Mouse (Mus musculus) olfactory bulb, adult 2 months (tissue): ENCODE measurements around the gene Stx8. TPM values are rescaled to one million over a fixed set of nuclear protein-coding genes. Genes with fewer than 3 reads are reported as not detected.

Source experiments
- H3K27ac ChIP-seq: fragments of 200-500 bp; 2 replicates; pipeline ENCODE4 v1.5.1; 2012; ENCODE audit warnings: low read depth, low read length; ENCODE audit not compliant: insufficient read depth
- H3K4me1 ChIP-seq: fragments of 200-500 bp; 2 replicates; pipeline ENCODE4 v1.6.1; 2012; ENCODE audit warnings: low read length; ENCODE audit not compliant: control insufficient read depth, insufficient read depth
- H3K4me3 ChIP-seq: fragments of 200-500 bp; 2 replicates; pipeline ENCODE4 v1.5.1; 2012; ENCODE audit warnings: mild to moderate bottlenecking, low read depth, low read length, moderate library complexity; ENCODE audit not compliant: insufficient read depth
- CTCF ChIP-seq: fragments of 200-500 bp; IDR thresholded peaks from 2 replicates; pipeline ENCODE4 v1.5.1; 2012; ENCODE audit warnings: low read depth, mild to moderate bottlenecking, low read length, moderate library complexity; ENCODE audit not compliant: insufficient read depth
- POLR2A ChIP-seq: fragments of 200-500 bp; IDR thresholded peaks from 2 replicates; pipeline ENCODE4 v1.6.1; 2012; ENCODE audit warnings: mild to moderate bottlenecking, low read depth, low read length, moderate library complexity; ENCODE audit not compliant: insufficient read depth
- whole genome bisulfite sequencing: fragments of 180-500 bp; shearing (Covaris S2); methylation state at CpG from one replicate; pipeline ENCODE4 v1.1.7; 2018; 5-methylcytosine and 5-hydroxymethylcytosine counted together
- polyA plus RNA-seq: library from polyadenylated mRNA; stranded (reverse); fragments of >200 nt; gene quantifications from 2 replicates; pipeline ENCODE4 v1.2.4, GENCODE M21; 2012; ENCODE audit warnings: low replicate concordance; ENCODE audit not compliant: missing spikeins, insufficient read depth, insufficient read length

Gene Stx8
- polyA plus RNA-seq, 1 experiment: not detected

GRCm38 (mm10) chr11:68113454-68114100, 147.6 kb downstream of the Stx8 start:
- 56% methylated on average over 11 of the region's 11 CpGs for WGBS

GRCm38 (mm10) chr11:68114202-68114601, 148.2 kb downstream of the Stx8 start:
- no peak overlapping the region for H3K4me3 ChIP-seq
- peaks cover 6% of the 10 kb centered on the region for H3K4me1 ChIP-seq
- 43% methylated on average over 6 of the region's 6 CpGs for WGBS
- no peak overlapping the region for H3K27ac ChIP-seq
- TF ChIP-seq POLR2A (no peak), CTCF (no peak)

More at GRCm38 (mm10) chr11:68113454-68114100, 147.6 kb downstream of the Stx8 start:
- Histone ChIP-seq H3K4me1 (peaks cover 6% of the 10 kb centered on the region), H3K27ac (no peak overlapping the region), H3K4me3 (no peak overlapping the region)
- TF ChIP-seq POLR2A (no peak), CTCF (no peak)

GRCm38 (mm10) chr11:68116157-68116556, 150.2 kb downstream of the Stx8 start:
- Histone ChIP-seq H3K27ac (no peak overlapping the region), H3K4me3 (no peak overlapping the region), H3K4me1 (peaks cover 7% of the 10 kb centered on the region)
- TF ChIP-seq POLR2A: no peak
- no peak for TF ChIP-seq CTCF
- WGBS: 86% methylated on average over 4 of the region's 4 CpGs

DNA sequence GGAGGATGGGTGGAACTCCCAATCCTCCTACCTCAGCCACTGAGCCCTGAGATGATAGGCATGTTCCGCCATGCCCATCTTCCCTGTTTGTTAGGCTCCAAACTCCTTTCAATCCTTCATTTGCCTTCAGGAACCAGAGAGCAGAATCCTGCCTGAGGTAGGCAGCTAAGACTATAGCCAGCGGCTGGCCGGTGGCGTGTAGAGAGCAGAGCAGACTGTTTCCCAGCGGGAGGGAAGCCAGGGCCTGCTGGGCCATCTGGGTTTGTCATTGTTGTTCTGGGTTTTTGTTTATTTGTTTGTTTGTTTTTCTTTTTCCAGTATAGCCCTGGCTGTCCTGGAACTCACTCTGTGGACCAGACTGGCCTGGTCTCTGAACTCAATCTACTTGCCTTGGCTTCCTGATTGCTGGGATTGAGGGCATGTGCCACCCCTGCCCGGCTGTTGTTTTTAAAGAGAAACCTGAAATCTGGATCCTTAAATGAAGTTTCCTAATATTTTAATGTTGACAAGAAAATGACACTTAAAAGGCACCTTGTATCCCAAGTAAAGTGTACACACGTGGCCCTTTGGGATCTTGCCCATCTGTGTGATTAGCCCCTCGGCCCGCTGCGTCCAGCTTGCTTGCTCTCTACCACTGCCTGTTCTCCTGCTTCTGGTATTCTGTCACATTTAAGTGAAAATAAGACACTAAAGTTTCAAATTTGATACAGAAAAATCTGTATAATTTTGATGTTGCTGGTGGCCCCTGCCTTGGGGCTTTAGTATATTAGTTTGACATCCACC, 152.1 kb downstream of the Stx8 start:
- WGBS: 93% methylated on average over 10 of the region's 10 CpGs
- H3K27ac ChIP-seq: no peak overlapping the region
- peaks cover 9% of the 10 kb centered on the region for H3K4me1 ChIP-seq

DNA sequence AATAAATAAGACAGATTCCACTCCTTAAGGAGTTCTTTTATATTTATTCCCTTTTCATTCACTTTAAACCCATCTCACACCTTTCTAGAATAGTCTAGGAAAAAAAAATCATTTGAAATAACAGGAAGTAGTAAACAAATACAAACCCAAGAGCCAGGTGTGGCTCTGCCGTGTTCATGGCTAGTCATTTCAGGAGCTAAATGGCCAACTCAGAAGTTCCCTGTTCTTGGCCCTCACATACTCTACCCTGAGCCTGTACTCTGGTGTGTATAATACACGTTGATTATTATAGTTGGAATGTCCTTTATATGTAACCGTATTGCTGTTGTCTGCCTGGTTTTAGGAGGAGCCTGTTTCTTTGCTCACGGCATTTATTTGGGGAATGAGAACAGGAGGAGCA, 152.7 kb downstream of the Stx8 start:
- no peak overlapping the region for H3K27ac ChIP-seq
- 93% methylated on average over 4 of the region's 4 CpGs for WGBS
- H3K4me1 ChIP-seq: peaks cover 6% of the 10 kb centered on the region
- no peak overlapping the region for H3K4me3 ChIP-seq
- TF ChIP-seq CTCF (no peak), POLR2A (no peak)

More for the DNA sequence above, 152.1 kb downstream of the Stx8 start:
- TF ChIP-seq CTCF (no peak), POLR2A (no peak)
- no peak overlapping the region for H3K4me3 ChIP-seq

- Histone ChIP-seq H3K4me3 (no peak overlapping the region), H3K4me1 (peaks cover 5% of the 10 kb centered on the region), H3K27ac (no peak overlapping the region)
- WGBS: 93% methylated on average over 13 of the region's 13 CpGs
- no peak for TF ChIP-seq POLR2A
- TF ChIP-seq CTCF: no peak
Measured at GRCm38 (mm10) chr11:68119136-68119535, 153.1 kb downstream of the Stx8 start.

DNA sequence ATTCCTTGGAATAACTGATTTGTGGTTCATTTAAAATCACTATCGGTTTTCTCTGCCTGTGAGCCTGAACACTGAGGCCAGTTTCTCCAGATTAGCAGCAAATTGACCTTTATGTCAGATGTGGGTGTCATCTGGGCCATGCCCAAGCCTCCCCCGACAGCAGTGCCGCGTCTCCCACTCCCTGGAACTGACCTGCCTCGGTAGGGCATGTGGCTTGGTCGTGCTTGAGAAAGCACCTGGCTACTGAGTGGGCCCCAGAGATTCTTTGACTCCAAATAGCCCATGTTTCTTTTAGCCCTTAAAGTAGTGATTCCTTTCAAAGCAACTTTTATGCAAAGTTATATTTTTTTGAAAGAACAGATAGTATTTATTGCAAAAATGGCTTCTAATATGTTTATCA, 155.3 kb downstream of the Stx8 start:
- 73% methylated on average over 6 of the region's 6 CpGs for WGBS
- Histone ChIP-seq H3K4me3 (no peak overlapping the region), H3K4me1 (peaks cover 2% of the 10 kb centered on the region; the same call in 1 of the 2 replicates), H3K27ac (no peak overlapping the region)
- TF ChIP-seq CTCF: no peak
- no peak for TF ChIP-seq POLR2A

- Histone ChIP-seq H3K4me3 (no peak overlapping the region), H3K27ac (no peak overlapping the region), H3K4me1 (peaks cover 2% of the 10 kb centered on the region; the same call in 1 of the 2 replicates)
- TF ChIP-seq POLR2A (no peak), CTCF (no peak)
- WGBS: 71% methylated on average over 6 of the region's 6 CpGs
Measured at GRCm38 (mm10) chr11:68121660-68122059, 155.7 kb downstream of the Stx8 start.

- H3K4me3 ChIP-seq: no peak overlapping the region
- peaks cover 2% of the 10 kb centered on the region; the same call in 1 of the 2 replicates for H3K4me1 ChIP-seq
- no peak overlapping the region for H3K27ac ChIP-seq
- WGBS: 79% methylated on average over 9 of the region's 9 CpGs
- TF ChIP-seq POLR2A (no peak), CTCF (no peak)
Measured at GRCm38 (mm10) chr11:68126071-68126470, 160.1 kb downstream of the Stx8 start.
